Mouse (Mus musculus) hindbrain, embryonic 13.5 days (tissue): ENCODE measurements around the gene Cfap61. TPM values are rescaled to one million over a fixed set of nuclear protein-coding genes. Genes with fewer than 3 reads are reported as not detected.

ENCODE experiments used
- ATAC-seq: fragments of 200-750 bp; cut with Nextera tagmentation; 2 replicates; pipeline ENCODE4 v1.8.0; 2017; ENCODE audit warnings: moderate TSS enrichment; ENCODE audit not compliant: low FRiP score
- H3K27ac ChIP-seq: fragments of 300-500 bp; sonication (generic); 2 replicates; pipeline ENCODE4 v1.5.1; 2015; ENCODE audit warnings: inconsistent platforms, mild to moderate bottlenecking, moderate library complexity
- H3K27me3 ChIP-seq: fragments of 300-500 bp; sonication (generic); 2 replicates; pipeline ENCODE4 v1.6.1; 2015; ENCODE audit warnings: mild to moderate bottlenecking, inconsistent platforms
- H3K36me3 ChIP-seq: fragments of 300-500 bp; sonication (generic); 2 replicates; pipeline ENCODE4 v1.6.1; 2015; ENCODE audit warnings: mild to moderate bottlenecking, inconsistent platforms
- H3K4me1 ChIP-seq: fragments of 300-500 bp; sonication (generic); replicated peaks from 2 replicates; pipeline ENCODE4 v1.6.1; 2015; ENCODE audit warnings: inconsistent platforms
- H3K4me2 ChIP-seq: fragments of 300-500 bp; sonication (generic); 2 replicates; pipeline ENCODE4 v1.6.1; 2015; ENCODE audit warnings: inconsistent platforms, mild to moderate bottlenecking, moderate library complexity
- H3K4me3 ChIP-seq: fragments of 300-500 bp; sonication (generic); 2 replicates; pipeline ENCODE4 v1.5.1; 2015; ENCODE audit warnings: mild to moderate bottlenecking, inconsistent platforms
- H3K9ac ChIP-seq: fragments of 300-500 bp; sonication (generic); 2 replicates; pipeline ENCODE4 v1.6.1; 2015; ENCODE audit warnings: mild to moderate bottlenecking, inconsistent platforms
- H3K9me3 ChIP-seq: fragments of 300-500 bp; sonication (generic); 2 replicates; pipeline ENCODE4 v1.6.1; 2016; ENCODE audit warnings: inconsistent platforms
- WGBS: fragments of 180-500 bp; shearing (Covaris S2); methylation state at CpG from one replicate; pipeline ENCODE4 v1.1.7; 2015; 5-methylcytosine and 5-hydroxymethylcytosine counted together
- polyA plus RNA-seq: library from polyadenylated mRNA; unstranded; fragments of >200 nt; fragmentation: Nextera tagmentation; extraction: Ambion mirVana; gene quantifications from 2 replicates; pipeline ENCODE4 v1.2.1, GENCODE M21; 2015

The Cfap61 gene
- polyA plus RNA-seq, 1 experiment from 2014 or later = 3.8 TPM

GRCm38 (mm10) chr2:145990446-145990845 is 55.9 kb downstream of the Cfap61 start:
- Histone ChIP-seq H3K4me3 (no peak overlapping the region), H3K4me2 (no peak overlapping the region), H3K27me3 (no peaks in the 10 kb centered on the region), H3K27ac (no peak overlapping the region), H3K9ac (no peak overlapping the region), H3K4me1 (no peaks in the 10 kb centered on the region), H3K36me3 (no peaks in the 10 kb centered on the region), H3K9me3 (no peaks in the 10 kb centered on the region)
- 46% methylated on average over 2 of the region's 2 CpGs for WGBS
- no peak for ATAC-seq

- Histone ChIP-seq H3K4me2 (no peak overlapping the region), H3K4me1 (no peaks in the 10 kb centered on the region), H3K9me3 (no peaks in the 10 kb centered on the region), H3K27me3 (no peaks in the 10 kb centered on the region), H3K27ac (no peak overlapping the region), H3K36me3 (no peaks in the 10 kb centered on the region), H3K9ac (no peak overlapping the region), H3K4me3 (no peak overlapping the region)
- ATAC-seq = no peak
- WGBS = 71% methylated on average over 4 of the region's 4 CpGs
These were observed 61.9 kb downstream of the Cfap61 start for GRCm38 (mm10) chr2:145996472-145996871.

- H3K36me3 ChIP-seq = no peaks in the 10 kb centered on the region
- ATAC-seq = no peak
- H3K4me1 ChIP-seq = no peaks in the 10 kb centered on the region
- H3K4me2 ChIP-seq = no peak overlapping the region
- 85% methylated on average over 5 of the region's 5 CpGs for WGBS
- no peaks in the 10 kb centered on the region for H3K27me3 ChIP-seq
- no peaks in the 10 kb centered on the region for H3K9me3 ChIP-seq
- H3K9ac ChIP-seq = no peak overlapping the region
- H3K4me3 ChIP-seq = no peak overlapping the region
- no peak overlapping the region for H3K27ac ChIP-seq
These were observed 63.5 kb downstream of the Cfap61 start for GRCm38 (mm10) chr2:145997956-145998525.

DNA sequence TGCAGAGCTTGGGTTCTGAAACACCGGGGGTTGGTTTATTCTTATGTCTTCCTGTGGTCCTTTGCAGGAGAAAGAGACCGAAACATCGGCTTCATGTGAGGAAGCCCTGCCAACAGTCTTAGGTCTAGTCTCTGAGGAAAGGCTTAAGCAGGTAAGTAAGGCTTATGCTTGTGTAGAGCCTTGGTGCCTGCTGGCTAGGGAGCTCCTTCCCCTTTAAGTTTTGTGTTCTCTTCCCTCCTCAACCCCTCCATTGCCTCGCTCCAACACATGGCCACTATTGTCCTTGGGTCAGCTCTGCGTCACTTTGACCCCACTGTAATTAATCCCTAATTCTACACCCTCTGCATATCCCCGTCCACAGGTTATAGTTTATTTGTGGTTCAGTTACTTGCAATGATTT is 74.2 kb downstream of the Cfap61 start:
- H3K4me1 ChIP-seq = no peaks in the 10 kb centered on the region
- no peaks in the 10 kb centered on the region for H3K36me3 ChIP-seq
- no peaks in the 10 kb centered on the region for H3K9me3 ChIP-seq
- no peaks in the 10 kb centered on the region for H3K27me3 ChIP-seq
- no peak overlapping the region for H3K4me3 ChIP-seq
- no peak for ATAC-seq
- no peak overlapping the region for H3K4me2 ChIP-seq
- WGBS = 80% methylated on average over 6 of the region's 6 CpGs
- H3K27ac ChIP-seq = no peak overlapping the region
- no peak overlapping the region for H3K9ac ChIP-seq

DNA sequence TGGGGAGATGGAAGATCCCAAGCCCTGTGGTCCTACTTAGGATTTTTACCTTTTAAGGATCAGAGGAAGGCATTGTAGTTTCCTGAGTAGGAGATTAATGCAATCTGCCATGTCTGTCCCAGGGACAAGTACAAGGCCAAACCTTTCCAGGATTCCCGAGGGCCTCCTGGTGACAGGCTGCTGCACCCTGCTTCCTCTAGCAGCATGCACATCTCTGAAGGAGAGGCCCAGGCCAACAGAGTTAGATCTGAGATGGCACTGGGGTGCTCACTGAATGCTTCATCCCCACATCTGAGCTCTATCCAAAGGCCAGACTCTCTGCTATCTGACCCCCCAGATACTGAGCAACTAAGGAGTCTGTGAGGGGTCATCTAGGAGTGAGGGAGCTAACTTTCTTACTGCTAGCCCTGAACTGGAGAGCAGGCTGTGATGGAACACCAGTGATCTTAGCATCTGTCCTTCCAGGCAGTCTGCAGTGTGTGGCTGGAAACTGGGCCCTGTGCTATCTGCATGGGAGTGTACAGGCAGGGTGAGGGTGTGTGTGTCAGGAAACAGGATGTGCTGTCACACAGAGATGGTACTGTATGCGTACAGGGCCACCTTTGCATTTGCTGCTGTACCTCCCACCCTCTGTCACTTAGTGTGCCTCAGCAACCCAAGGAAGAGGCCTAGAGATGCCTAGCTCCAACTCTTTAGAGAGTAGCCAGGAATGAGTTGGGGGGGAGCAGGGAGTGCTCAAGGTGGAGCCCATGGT is 75.2 kb downstream of the Cfap61 start:
- Histone ChIP-seq H3K9ac (no peak overlapping the region), H3K27me3 (no peaks in the 10 kb centered on the region), H3K9me3 (no peaks in the 10 kb centered on the region), H3K27ac (no peak overlapping the region), H3K36me3 (no peaks in the 10 kb centered on the region), H3K4me3 (no peak overlapping the region), H3K4me2 (no peak overlapping the region), H3K4me1 (no peaks in the 10 kb centered on the region)
- ATAC-seq = no peak
- 83% methylated on average over 2 of the region's 2 CpGs for WGBS

DNA sequence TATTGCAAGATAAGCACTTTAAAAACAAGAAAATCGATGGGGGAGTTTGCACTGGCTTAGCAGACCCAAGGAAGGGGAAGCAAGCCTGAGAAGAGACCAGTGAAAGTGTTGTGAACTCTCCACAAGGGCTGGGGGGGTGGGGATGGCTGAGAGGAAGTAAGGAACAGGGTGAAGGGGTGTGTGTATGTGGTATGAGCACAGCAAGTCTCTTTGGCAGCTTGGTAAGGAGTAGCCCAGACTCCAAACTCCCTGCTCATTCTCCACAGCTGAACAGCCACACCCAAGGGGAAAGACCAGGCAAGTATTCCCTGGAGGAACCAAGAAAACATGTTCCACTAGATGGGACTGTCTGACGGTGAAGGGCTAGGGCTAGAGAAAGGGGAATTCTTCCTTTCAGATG is 76.2 kb downstream of the Cfap61 start:
- no peak for ATAC-seq
- 47% methylated on average over 2 of the region's 2 CpGs for WGBS
- no peak overlapping the region for H3K9ac ChIP-seq

GRCm38 (mm10) chr2:146015341-146016186 is 81.0 kb downstream of the Cfap61 start:
- H3K27me3 ChIP-seq = no peaks in the 10 kb centered on the region
- no peak overlapping the region for H3K9ac ChIP-seq
- ATAC-seq = no peak
- H3K4me3 ChIP-seq = no peak overlapping the region
- H3K9me3 ChIP-seq = no peaks in the 10 kb centered on the region
- WGBS = 48% methylated on average over 8 of the region's 8 CpGs
- no peak overlapping the region; the same call in 1 of the 2 replicates for H3K27ac ChIP-seq
- H3K4me2 ChIP-seq = no peak overlapping the region
- 0 out of 2 replicates have a peak, but pooled peaks cover 9% of the 10 kb centered on the region for H3K4me1 ChIP-seq
- H3K36me3 ChIP-seq = no peaks in the 10 kb centered on the region

More for the DNA sequence above, 76.2 kb downstream of the Cfap61 start:
- no peak overlapping the region for H3K27ac ChIP-seq
- no peak overlapping the region for H3K4me2 ChIP-seq
- 0 out of 2 replicates have a peak, but pooled peaks cover 5% of the 10 kb centered on the region for H3K4me1 ChIP-seq
- no peaks in the 10 kb centered on the region for H3K36me3 ChIP-seq
- no peaks in the 10 kb centered on the region for H3K27me3 ChIP-seq
- H3K4me3 ChIP-seq = no peak overlapping the region
- H3K9me3 ChIP-seq = no peaks in the 10 kb centered on the region

DNA sequence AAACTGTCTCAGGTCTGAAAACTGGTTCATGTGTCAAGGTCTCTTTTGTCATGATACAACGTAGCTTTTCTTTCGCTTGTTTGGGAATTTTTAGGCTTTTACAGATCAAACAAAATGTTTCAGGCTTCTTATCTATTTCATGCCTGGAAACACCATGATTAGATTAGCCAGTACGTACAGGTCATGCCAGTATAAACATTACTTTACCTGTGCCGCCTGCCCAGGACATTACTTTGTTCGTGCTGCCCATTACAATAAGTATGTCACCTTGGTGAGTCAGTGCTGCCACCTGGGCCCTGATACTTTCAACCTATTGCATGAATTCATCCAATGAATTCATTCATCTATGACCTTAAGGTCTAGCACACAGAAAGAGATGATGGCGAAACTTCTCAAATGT is 88.3 kb downstream of the Cfap61 start:
- Histone ChIP-seq H3K27me3 (no peaks in the 10 kb centered on the region), H3K9me3 (no peaks in the 10 kb centered on the region), H3K27ac (no peak overlapping the region), H3K4me2 (no peak overlapping the region), H3K9ac (no peak overlapping the region), H3K4me3 (no peak overlapping the region), H3K4me1 (no peaks in the 10 kb centered on the region), H3K36me3 (no peaks in the 10 kb centered on the region)
- WGBS = 93% methylated on average over 6 of the region's 6 CpGs
- no peak for ATAC-seq

DNA sequence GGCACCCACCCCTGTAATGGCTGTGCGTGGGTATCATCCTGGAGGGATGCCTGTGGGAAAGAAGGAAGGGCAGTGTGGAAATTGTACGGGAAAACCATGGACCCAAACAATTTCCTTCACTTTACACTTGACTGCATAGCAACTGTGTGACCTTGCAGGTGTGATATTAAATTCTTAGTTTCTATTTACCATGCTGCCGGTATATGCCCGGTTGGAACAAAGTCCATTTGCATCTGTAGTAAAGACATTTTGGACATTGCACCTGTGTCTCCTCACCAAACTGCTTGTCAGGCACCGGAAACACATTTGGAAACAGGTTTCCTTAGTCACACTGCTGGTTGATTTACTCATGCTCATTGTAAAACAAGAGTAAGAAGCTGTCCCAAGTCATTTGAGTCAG is 109.1 kb downstream of the Cfap61 start:
- Histone ChIP-seq H3K4me3 (no peak overlapping the region), H3K4me1 (peaks cover 24% of the 10 kb centered on the region), H3K36me3 (no peaks in the 10 kb centered on the region), H3K9ac (no peak overlapping the region), H3K27me3 (0 out of 2 replicates have a peak, but pooled peaks cover 7% of the 10 kb centered on the region), H3K9me3 (no peaks in the 10 kb centered on the region), H3K4me2 (no peak overlapping the region), H3K27ac (no peak overlapping the region)
- no peak for ATAC-seq
- 93% methylated on average over 5 of the region's 5 CpGs for WGBS

DNA sequence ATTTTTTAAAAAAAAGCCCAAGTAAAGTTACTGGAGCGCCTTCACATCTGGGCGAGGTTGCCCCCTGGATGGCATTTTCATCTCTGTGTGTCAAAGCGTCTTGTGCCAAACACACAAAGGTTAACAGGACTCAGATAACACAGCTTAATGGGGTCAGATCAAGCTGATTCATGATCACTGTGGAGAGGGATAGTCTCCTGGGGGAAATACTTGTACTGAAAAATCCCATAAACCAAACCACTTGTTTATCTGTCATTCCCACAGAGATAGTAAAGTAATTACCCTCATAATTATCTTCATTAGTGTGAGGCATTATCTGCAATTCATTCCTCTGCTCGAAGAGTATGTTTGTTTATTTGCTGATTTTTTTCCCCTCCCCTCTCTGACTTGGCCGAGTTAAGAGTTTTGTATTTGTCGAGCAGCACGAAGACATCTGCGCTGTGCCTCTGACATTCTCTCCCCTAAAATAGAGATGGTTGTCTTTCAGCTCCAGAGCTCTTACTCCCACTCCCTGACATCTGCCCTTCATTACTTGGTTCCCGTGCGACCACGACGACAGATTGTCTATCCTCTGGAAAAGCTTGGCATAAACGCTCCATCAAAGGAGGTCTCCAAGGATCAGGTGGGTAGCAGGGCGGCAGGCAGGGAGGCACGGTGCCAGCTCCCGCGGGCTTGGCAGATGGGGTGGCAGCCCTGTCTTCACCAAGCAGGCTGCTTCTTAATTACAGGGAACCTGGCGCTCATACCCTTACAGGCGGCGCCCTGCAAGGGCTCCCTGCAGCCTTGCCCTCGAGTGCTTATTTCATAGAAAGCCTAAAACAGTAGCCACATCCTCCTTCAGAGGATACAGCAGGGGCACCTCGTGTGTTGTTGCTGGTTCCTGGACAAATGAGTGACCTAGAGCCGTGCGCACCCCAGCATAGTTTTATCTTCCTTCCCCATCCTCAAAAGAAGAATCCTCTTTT is 110.6 kb downstream of the Cfap61 start:
- H3K4me2 ChIP-seq = peak overlapping the region; percentile 36; the same call in 1 of the 2 replicates
- peak; percentile 88 for ATAC-seq
- peaks cover 24% of the 10 kb centered on the region for H3K4me1 ChIP-seq
- 0 out of 2 replicates have a peak, but pooled peaks cover 8% of the 10 kb centered on the region for H3K27me3 ChIP-seq
- no peaks in the 10 kb centered on the region for H3K36me3 ChIP-seq
- no peaks in the 10 kb centered on the region for H3K9me3 ChIP-seq
- no peak overlapping the region for H3K9ac ChIP-seq
- peak overlapping the region; percentile 48 for H3K27ac ChIP-seq
- H3K4me3 ChIP-seq = no peak overlapping the region
- 33% methylated on average over 24 of the region's 24 CpGs for WGBS

- ATAC-seq = no peak
- no peak overlapping the region for H3K9ac ChIP-seq
- 79% methylated on average over 4 of the region's 4 CpGs for WGBS
These were observed 113.1 kb downstream of the Cfap61 start for GRCm38 (mm10) chr2:146047691-146048090.

More at GRCm38 (mm10) chr2:146047691-146048090, 113.1 kb downstream of the Cfap61 start:
- peaks cover 24% of the 10 kb centered on the region for H3K4me1 ChIP-seq
- H3K27ac ChIP-seq = no peak overlapping the region
- H3K27me3 ChIP-seq = 0 out of 2 replicates have a peak, but pooled peaks cover 5% of the 10 kb centered on the region
- H3K36me3 ChIP-seq = no peaks in the 10 kb centered on the region
- no peaks in the 10 kb centered on the region for H3K9me3 ChIP-seq
- H3K4me3 ChIP-seq = no peak overlapping the region
- H3K4me2 ChIP-seq = no peak overlapping the region
